In genomic region chr19:4332653-4333052, GRCm38 (mm10) we compare ENCODE assay signal across 7 mouse cellular contexts. TPM values are rescaled to one million over a fixed set of nuclear protein-coding genes. Genes with fewer than 3 reads are reported as not detected.
DNase-seq lines count a peak whose midpoint lies in the region; ATAC-seq and TF ChIP-seq lines count a peak whose summit lies in the region.

No protein-coding gene starts in this region.

- WGBS in intestine, postnatal 0 days: 1% methylated on average over 4 of the region's 4 CpGs
- WGBS in limb, embryonic 12.5 days: 0% methylated on average over 4 of the region's 4 CpGs
- WGBS in midbrain, embryonic 14.5 days: under 1% methylated on average over 4 of the region's 4 CpGs

- DNase-seq in MN1 (ENCODE audit: low spot score): peak; percentile 29
- DNase-seq in brain, embryonic 14.5 days (ENCODE audit: low read depth): peak; percentile 61
- DNase-seq in frontal cortex, adult 2 months (ENCODE audit: extremely low spot score in 1 of 2, low spot score in 1 of 2): peak; percentile 21 to 67
- DNase-seq in midbrain, embryonic 14.5 days: peak; percentile 61
- DNase-seq in splenic B cell, adult 2 months (ENCODE audit: low read depth, low spot score): peak; percentile 83

- H3K27me3 ChIP-seq in intestine, postnatal 0 days (replicated peaks; ENCODE audit: control insufficient read depth, insufficient read depth, low read length): no peaks in the 10 kb centered on the region
- no peaks in the 10 kb centered on the region for H3K27me3 ChIP-seq in limb, embryonic 12.5 days
- H3K27me3 ChIP-seq in midbrain, embryonic 14.5 days (ENCODE audit: control insufficient read depth, insufficient read depth, low read length): no peaks in the 10 kb centered on the region
- H3K27me3 ChIP-seq in splenic B cell, adult 2 months (ENCODE audit: control insufficient read depth, insufficient read depth, low read length, poor library complexity, severe bottlenecking): no peaks in the 10 kb centered on the region

- no peak for TF ChIP-seq POLR2A in brain, embryonic 14.5 days (IDR thresholded peaks at IDR 0.05; ENCODE audit: borderline replicate concordance, extremely low read depth, insufficient read depth, insufficient read length, poor library complexity, severe bottlenecking)

- H3K9ac ChIP-seq in intestine, postnatal 0 days (ENCODE audit: low read depth, low read length): peak overlapping the region; percentile 45
- H3K9ac ChIP-seq in limb, embryonic 12.5 days (replicated peaks): peak overlapping the region; percentile 78
- peak overlapping the region; percentile 67 for H3K9ac ChIP-seq in midbrain, embryonic 14.5 days (replicated peaks; ENCODE audit: low read length)

- peaks cover 19% of the 10 kb centered on the region for H3K36me3 ChIP-seq in intestine, postnatal 0 days (ENCODE audit: control insufficient read depth, insufficient read depth)
- peaks cover 54% of the 10 kb centered on the region for H3K36me3 ChIP-seq in limb, embryonic 12.5 days
- peaks cover 32% of the 10 kb centered on the region for H3K36me3 ChIP-seq in midbrain, embryonic 14.5 days (ENCODE audit: control insufficient read depth, insufficient read depth, low read length)
- peaks cover 12% of the 10 kb centered on the region for H3K36me3 ChIP-seq in splenic B cell, adult 2 months (ENCODE audit: control insufficient read depth, insufficient read depth, low read length, poor library complexity, severe bottlenecking)

- no peak for ATAC-seq in intestine, postnatal 0 days
- ATAC-seq in limb, embryonic 12.5 days (ENCODE audit: insufficient number of reproducible peaks, insufficient read depth, low FRiP score, low TSS enrichment, low read depth): no peak
- no peak for ATAC-seq in midbrain, embryonic 14.5 days (ENCODE audit: low FRiP score, low TSS enrichment)

- H3K4me2 ChIP-seq in intestine, postnatal 0 days (replicated peaks; ENCODE audit: low read depth): peak overlapping the region; percentile 73
- H3K4me2 ChIP-seq in limb, embryonic 12.5 days: peak overlapping the region; percentile 87
- H3K4me2 ChIP-seq in midbrain, embryonic 14.5 days (ENCODE audit: low read length): peak overlapping the region; percentile 86

- TF ChIP-seq CTCF in brain, embryonic 14.5 days (IDR thresholded peaks at IDR 0.05; ENCODE audit: borderline replicate concordance, extremely low read depth, insufficient read depth, insufficient read length): no peak
- TF ChIP-seq CTCF in intestine, postnatal 0 days (IDR thresholded peaks at IDR 0.05; ENCODE audit: low read depth): no peak

- H3K4me3 ChIP-seq in intestine, postnatal 0 days (ENCODE audit: low read depth, low read length): peak overlapping the region; percentile 50
- H3K4me3 ChIP-seq in limb, embryonic 12.5 days (replicated peaks): peak overlapping the region; percentile 61
- H3K4me3 ChIP-seq in midbrain, embryonic 14.5 days (replicated peaks; ENCODE audit: low read depth, low read length): peak overlapping the region; percentile 52

- no peaks in the 10 kb centered on the region for H3K9me3 ChIP-seq in intestine, postnatal 0 days (ENCODE audit: control insufficient read depth)
- no peaks in the 10 kb centered on the region for H3K9me3 ChIP-seq in limb, embryonic 12.5 days
- no peaks in the 10 kb centered on the region for H3K9me3 ChIP-seq in midbrain, embryonic 14.5 days (ENCODE audit: control insufficient read depth, low read length)

- peaks cover 7% of the 10 kb centered on the region; the same call in 1 of the 2 replicates for H3K4me1 ChIP-seq in intestine, postnatal 0 days (replicated peaks; ENCODE audit: control insufficient read depth, insufficient read depth, low read length)
- H3K4me1 ChIP-seq in limb, embryonic 12.5 days (replicated peaks): peaks cover 25% of the 10 kb centered on the region
- H3K4me1 ChIP-seq in midbrain, embryonic 14.5 days (ENCODE audit: control insufficient read depth, insufficient read depth, low read length): peaks cover 23% of the 10 kb centered on the region

- peak overlapping the region; percentile 86 for H3K27ac ChIP-seq in intestine, postnatal 0 days (ENCODE audit: low read depth, low read length)
- peak overlapping the region; percentile 93 for H3K27ac ChIP-seq in limb, embryonic 12.5 days
- H3K27ac ChIP-seq in midbrain, embryonic 14.5 days (replicated peaks; ENCODE audit: low read depth, low read length): peak overlapping the region; percentile 89

RNA-seq across cellular contexts. Expression of gene Grk2, which starts 26.6 kb away (rescaled TPM):
- polyA plus RNA-seq in brain, embryonic 14.5 days (2012; rRNA removed): 114 and 119 TPM in 2 replicates
- 183 and 199 TPM in 2 replicates for polyA plus RNA-seq in frontal cortex, adult 2 months (2012; rRNA removed)
- 14.4 and 18.5 TPM in 2 replicates for polyA plus RNA-seq in intestine, postnatal 0 days (2015; fragmentation: Nextera tagmentation; extraction: Ambion mirVana)
- polyA plus RNA-seq in limb, embryonic 12.5 days (2016; fragmentation: Nextera tagmentation; extraction: Ambion mirVana): 15.6 and 16.1 TPM in 2 replicates
- polyA plus RNA-seq in midbrain, embryonic 14.5 days (2014; fragmentation: Nextera tagmentation; extraction: Ambion mirVana): 29.0 and 30.0 TPM in 2 replicates

RNA-seq across cellular contexts. Expression of gene Ankrd13d, which starts 49.7 kb away (rescaled TPM):
- polyA plus RNA-seq in brain, embryonic 14.5 days (2012; rRNA removed): 53.4 and 54.2 TPM in 2 replicates
- 73.1 and 77.0 TPM in 2 replicates for polyA plus RNA-seq in frontal cortex, adult 2 months (2012; rRNA removed)
- 2.0 and 2.4 TPM in 2 replicates for polyA plus RNA-seq in intestine, postnatal 0 days (2015; fragmentation: Nextera tagmentation; extraction: Ambion mirVana)
- polyA plus RNA-seq in limb, embryonic 12.5 days (2016; fragmentation: Nextera tagmentation; extraction: Ambion mirVana): 12.6 and 12.9 TPM in 2 replicates
- 34.5 and 39.3 TPM in 2 replicates for polyA plus RNA-seq in midbrain, embryonic 14.5 days (2014; fragmentation: Nextera tagmentation; extraction: Ambion mirVana)

Comparison
In these comparisons a context has a peak if more than half of its experiments do, and no peak if none do; other contexts are left out.
1. DNase-seq: peak in every context shown above with its lines; median percentile 83 in splenic B cell, adult 2 months; 61 in brain, embryonic 14.5 days; 61 in midbrain, embryonic 14.5 days; 44 in frontal cortex, adult 2 months; 29 in MN1.